Mouse (Mus musculus): ENCODE data around the gene Itpr1. TPM values are rescaled to one million over a fixed set of nuclear protein-coding genes. Genes with fewer than 3 reads are reported as not detected.

Itpr1 gene
- polyA plus RNA-seq, 1 experiment from 2014 or later: 11.4 TPM

DNA sequence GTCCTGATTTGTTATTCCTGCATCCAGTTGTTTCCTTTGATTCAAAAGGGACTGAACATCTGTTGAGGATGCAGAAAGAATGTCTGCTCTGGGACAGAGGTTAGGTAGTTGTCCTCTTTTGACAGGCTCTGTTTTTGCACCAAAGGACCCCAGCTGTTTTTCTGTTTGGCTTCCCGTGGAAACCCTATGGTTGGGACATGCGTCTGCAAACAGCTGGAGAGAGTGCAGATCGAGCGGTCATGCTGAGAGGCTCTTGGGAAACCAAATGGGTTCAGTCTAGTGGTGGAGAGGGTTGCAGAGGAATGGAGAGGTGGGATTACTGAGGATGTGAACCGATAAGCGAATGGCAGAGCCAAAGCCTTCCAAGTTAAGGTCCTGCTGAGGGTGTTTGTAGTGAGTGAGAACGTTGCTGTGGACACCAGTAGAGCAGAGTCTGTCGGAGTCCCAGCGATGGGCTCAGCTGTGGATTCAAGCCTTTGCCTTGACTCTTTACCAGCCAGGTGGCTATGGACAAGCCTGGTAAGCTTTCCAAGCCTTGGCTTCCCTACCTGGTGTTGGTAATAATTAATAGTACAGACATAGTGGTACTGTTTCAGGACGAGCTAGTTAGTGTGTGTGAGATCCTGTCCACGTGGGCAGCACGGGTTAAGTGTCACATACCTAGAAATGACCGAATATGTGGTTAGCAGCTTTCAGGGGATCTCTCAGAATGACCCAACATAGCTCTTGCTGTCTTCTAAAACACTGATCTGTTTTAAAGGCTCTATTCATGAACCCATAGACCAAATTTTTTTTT lies 39.9 kb downstream of the Itpr1 start:
- H3K27me3 ChIP-seq (ENCODE audit: control insufficient read depth, insufficient read depth, low read length): no peaks in the 10 kb centered on the region
- peak; percentile 52; the same call in 1 of the 2 replicates for ATAC-seq (ENCODE audit: insufficient read depth, low FRiP score)
- H3K27ac ChIP-seq (ENCODE audit: low read length): 0 out of 2 replicates have a peak overlapping the region, but pooled peaks have one; percentile 12
- H3K4me3 ChIP-seq (replicated peaks; ENCODE audit: low read length): no peak overlapping the region
- 72% methylated on average over 13 of the region's 13 CpGs for WGBS
- H3K4me2 ChIP-seq (ENCODE audit: low read depth, low read length): no peak overlapping the region
- H3K9me3 ChIP-seq (replicated peaks; ENCODE audit: control insufficient read depth, low read length): no peaks in the 10 kb centered on the region
- no peaks in the 10 kb centered on the region for H3K36me3 ChIP-seq (ENCODE audit: control insufficient read depth, insufficient read depth, low read length)
- peaks cover 24% of the 10 kb centered on the region for H3K4me1 ChIP-seq (ENCODE audit: control insufficient read depth, insufficient read depth, low read length)
- H3K9ac ChIP-seq (ENCODE audit: low read length): no peak overlapping the region

DNA sequence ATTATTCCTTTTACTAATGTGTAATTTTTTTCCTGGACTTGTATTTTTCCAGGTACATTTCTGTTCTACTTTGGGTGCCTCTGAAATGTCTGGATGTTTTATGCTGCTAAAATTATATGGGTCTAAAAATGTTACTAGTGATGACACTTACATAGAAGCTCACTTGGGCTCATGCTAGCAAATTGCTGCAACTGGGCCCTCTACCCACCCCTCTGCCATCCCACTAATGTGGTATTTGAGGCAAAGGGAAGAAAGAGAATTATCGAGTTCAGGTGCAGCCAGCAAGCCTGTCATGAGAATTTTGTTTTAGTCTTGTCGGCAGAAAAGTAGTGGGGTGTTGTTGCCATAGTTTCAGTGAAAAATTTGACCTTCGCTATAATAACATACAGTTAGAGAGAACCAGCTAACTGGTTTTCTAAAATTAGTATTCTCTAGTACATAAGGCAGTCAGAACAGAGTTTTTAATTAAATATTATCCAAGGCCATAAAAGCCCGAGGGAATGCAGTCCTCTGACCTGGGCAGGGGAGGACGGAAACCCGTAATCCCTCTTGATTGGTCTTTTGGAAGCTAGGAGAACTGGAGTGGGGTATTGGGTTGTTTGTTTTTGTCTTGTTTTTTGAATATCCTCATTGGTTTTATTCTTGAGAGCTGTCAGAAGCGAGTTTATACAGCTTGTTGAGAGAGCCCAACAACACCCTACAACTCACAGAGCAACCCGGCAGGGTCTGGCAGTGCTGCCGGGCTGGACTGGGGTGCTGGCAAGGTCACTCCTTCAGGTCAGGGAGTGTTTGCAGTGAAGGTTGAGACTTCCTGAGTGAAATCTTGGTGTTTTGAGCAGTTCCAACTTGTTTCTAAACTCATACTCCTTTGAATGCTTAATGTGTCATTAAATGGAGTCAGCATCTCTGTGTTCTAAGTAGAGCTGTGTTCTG lies 41.5 kb downstream of the Itpr1 start:
- Histone ChIP-seq H3K36me3 (ENCODE audit: control insufficient read depth, insufficient read depth, low read length) (no peaks in the 10 kb centered on the region), H3K4me1 (ENCODE audit: control insufficient read depth, insufficient read depth, low read length) (peaks cover 7% of the 10 kb centered on the region; the same call in 1 of the 2 replicates), H3K27ac (ENCODE audit: low read length) (no peak overlapping the region), H3K27me3 (ENCODE audit: control insufficient read depth, insufficient read depth, low read length) (no peaks in the 10 kb centered on the region), H3K4me2 (ENCODE audit: low read depth, low read length) (no peak overlapping the region), H3K4me3 (replicated peaks; ENCODE audit: low read length) (no peak overlapping the region), H3K9ac (ENCODE audit: low read length) (no peak overlapping the region), H3K9me3 (replicated peaks; ENCODE audit: control insufficient read depth, low read length) (no peaks in the 10 kb centered on the region)
- WGBS: 60% methylated on average over 9 of the region's 9 CpGs
- ATAC-seq (ENCODE audit: insufficient read depth, low FRiP score): no peak

DNA sequence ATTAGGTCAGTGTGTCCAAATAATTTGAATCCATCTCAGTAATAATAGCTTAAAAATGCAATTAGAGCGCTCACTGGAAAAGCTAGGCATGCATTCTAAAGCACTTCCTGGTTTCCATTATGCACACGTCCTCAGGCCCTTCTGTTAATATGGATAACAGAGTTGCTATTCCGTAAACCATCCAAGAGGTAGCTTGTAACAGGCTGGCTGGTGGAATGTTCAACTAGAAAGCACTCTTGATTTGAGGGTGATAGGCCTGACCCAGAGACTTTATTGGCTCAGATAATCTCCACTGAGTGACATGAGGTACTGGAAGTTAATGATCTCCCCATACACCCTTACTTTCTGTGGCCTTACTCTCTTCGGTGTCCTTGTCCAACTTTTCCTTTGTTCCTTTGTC lies 43.0 kb downstream of the Itpr1 start:
- Histone ChIP-seq H3K27ac (ENCODE audit: low read length) (no peak overlapping the region), H3K36me3 (ENCODE audit: control insufficient read depth, insufficient read depth, low read length) (no peaks in the 10 kb centered on the region), H3K9ac (ENCODE audit: low read length) (no peak overlapping the region), H3K9me3 (replicated peaks; ENCODE audit: control insufficient read depth, low read length) (no peaks in the 10 kb centered on the region), H3K4me1 (ENCODE audit: control insufficient read depth, insufficient read depth, low read length) (peaks cover 8% of the 10 kb centered on the region; the same call in 1 of the 2 replicates), H3K4me2 (ENCODE audit: low read depth, low read length) (no peak overlapping the region), H3K4me3 (replicated peaks; ENCODE audit: low read length) (no peak overlapping the region), H3K27me3 (ENCODE audit: control insufficient read depth, insufficient read depth, low read length) (no peaks in the 10 kb centered on the region)
- 68% methylated on average over 4 of the region's 4 CpGs for WGBS
- no peak for ATAC-seq (ENCODE audit: insufficient read depth, low FRiP score)

DNA sequence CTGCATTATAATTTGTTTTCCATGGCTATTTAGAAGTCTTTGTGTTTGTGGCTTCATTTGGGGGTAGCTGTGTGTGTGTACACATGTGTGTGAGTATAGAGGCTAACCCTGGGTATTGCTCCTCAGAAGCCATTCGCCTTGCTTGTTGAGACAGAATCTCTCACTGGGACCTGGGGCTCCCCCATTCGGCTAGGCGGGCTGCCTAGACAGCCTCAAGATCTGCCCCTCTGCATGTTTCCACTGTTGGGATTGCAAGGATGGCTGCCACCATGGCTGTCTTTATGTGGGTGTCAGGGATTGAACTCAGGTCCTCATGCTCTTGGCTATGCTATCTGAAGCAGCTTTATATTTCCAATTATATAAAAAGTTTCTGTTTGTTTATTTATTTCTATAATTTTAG lies 44.3 kb downstream of the Itpr1 start:
- ATAC-seq (ENCODE audit: insufficient read depth, low FRiP score): no peak
- no peaks in the 10 kb centered on the region for H3K27me3 ChIP-seq (ENCODE audit: control insufficient read depth, insufficient read depth, low read length)
- no peaks in the 10 kb centered on the region for H3K36me3 ChIP-seq (ENCODE audit: control insufficient read depth, insufficient read depth, low read length)
- H3K4me3 ChIP-seq (replicated peaks; ENCODE audit: low read length): no peak overlapping the region
- peaks cover 8% of the 10 kb centered on the region; the same call in 1 of the 2 replicates for H3K4me1 ChIP-seq (ENCODE audit: control insufficient read depth, insufficient read depth, low read length)
- WGBS: 86% methylated on average over 3 of the region's 3 CpGs
- no peak overlapping the region for H3K27ac ChIP-seq (ENCODE audit: low read length)
- H3K9me3 ChIP-seq (replicated peaks; ENCODE audit: control insufficient read depth, low read length): no peaks in the 10 kb centered on the region
- no peak overlapping the region for H3K9ac ChIP-seq (ENCODE audit: low read length)
- H3K4me2 ChIP-seq (ENCODE audit: low read depth, low read length): no peak overlapping the region

DNA sequence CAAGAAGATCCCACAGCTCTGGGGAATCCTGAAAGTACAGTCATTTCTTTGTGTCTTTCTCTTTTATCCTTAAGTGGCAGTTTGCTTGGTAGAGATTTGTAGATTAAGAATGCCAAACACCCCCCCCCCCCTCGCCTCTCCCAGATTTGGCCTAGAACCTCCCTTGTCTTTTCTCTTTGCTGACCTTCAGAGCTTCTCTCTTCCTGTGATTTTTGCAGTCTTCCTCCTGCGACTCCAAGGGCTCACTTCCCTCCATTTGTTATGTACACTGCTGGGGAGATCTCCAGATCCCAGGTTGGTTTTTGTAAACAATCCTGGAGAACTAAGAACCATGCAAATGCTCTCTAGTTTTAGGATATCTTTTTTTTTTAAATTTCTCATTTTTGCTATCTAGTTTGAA lies 45.7 kb downstream of the Itpr1 start:
- Histone ChIP-seq H3K36me3 (ENCODE audit: control insufficient read depth, insufficient read depth, low read length) (no peaks in the 10 kb centered on the region), H3K27ac (ENCODE audit: low read length) (no peak overlapping the region), H3K4me3 (replicated peaks; ENCODE audit: low read length) (no peak overlapping the region), H3K4me2 (ENCODE audit: low read depth, low read length) (no peak overlapping the region), H3K27me3 (ENCODE audit: control insufficient read depth, insufficient read depth, low read length) (no peaks in the 10 kb centered on the region), H3K9me3 (replicated peaks; ENCODE audit: control insufficient read depth, low read length) (no peaks in the 10 kb centered on the region), H3K9ac (ENCODE audit: low read length) (no peak overlapping the region), H3K4me1 (ENCODE audit: control insufficient read depth, insufficient read depth, low read length) (peaks cover 8% of the 10 kb centered on the region; the same call in 1 of the 2 replicates)
- WGBS: 42% methylated on average over 2 of the region's 2 CpGs
- ATAC-seq (ENCODE audit: insufficient read depth, low FRiP score): no peak

DNA sequence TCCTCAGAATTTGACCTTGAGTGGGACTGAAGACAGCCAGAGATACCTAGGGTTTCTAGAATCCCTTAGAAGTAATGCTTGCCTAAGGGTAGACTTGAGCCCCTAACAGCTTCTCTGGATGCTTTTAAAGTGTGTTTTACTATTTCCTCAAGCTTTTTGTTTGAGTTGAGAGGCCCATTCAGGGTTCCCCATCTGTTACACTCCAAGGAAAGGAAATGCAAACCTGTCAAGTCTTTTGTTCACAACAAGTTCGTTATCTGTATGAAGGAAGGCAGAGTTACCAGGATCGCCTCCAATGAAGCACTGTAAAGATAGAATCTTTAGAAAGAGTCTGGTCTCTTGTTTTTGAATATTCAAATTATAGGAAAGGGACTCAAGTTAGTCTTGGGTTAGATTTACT lies 46.8 kb downstream of the Itpr1 start:
- 22% methylated on average over 2 of the region's 2 CpGs for WGBS
- Histone ChIP-seq H3K4me3 (replicated peaks; ENCODE audit: low read length) (no peak overlapping the region), H3K27ac (ENCODE audit: low read length) (no peak overlapping the region), H3K4me2 (ENCODE audit: low read depth, low read length) (no peak overlapping the region), H3K9ac (ENCODE audit: low read length) (no peak overlapping the region), H3K4me1 (ENCODE audit: control insufficient read depth, insufficient read depth, low read length) (peaks cover 5% of the 10 kb centered on the region; the same call in 1 of the 2 replicates), H3K27me3 (ENCODE audit: control insufficient read depth, insufficient read depth, low read length) (no peaks in the 10 kb centered on the region), H3K36me3 (ENCODE audit: control insufficient read depth, insufficient read depth, low read length) (no peaks in the 10 kb centered on the region), H3K9me3 (replicated peaks; ENCODE audit: control insufficient read depth, low read length) (no peaks in the 10 kb centered on the region)
- ATAC-seq (ENCODE audit: insufficient read depth, low FRiP score): no peak

DNA sequence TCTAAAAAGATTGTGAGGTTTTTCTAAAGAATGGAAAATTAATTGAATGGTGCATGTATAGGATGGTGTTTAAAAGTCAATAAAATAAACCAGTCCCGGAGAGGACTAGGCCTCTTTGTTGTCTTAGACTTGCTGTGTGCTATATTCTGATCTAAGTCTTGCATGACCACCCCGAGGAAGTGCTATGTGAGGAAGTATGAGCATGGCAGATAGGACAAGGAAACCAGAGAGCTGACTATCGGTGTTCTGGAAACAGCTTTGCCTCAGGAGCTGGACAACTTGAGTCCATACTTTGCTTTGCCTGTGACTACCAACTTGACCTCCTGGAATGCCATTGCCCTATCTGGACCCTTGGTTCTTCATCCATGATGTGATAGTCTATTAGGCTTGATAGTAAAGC lies 48.6 kb downstream of the Itpr1 start:
- Histone ChIP-seq H3K36me3 (ENCODE audit: control insufficient read depth, insufficient read depth, low read length) (no peaks in the 10 kb centered on the region), H3K9me3 (replicated peaks; ENCODE audit: control insufficient read depth, low read length) (no peaks in the 10 kb centered on the region), H3K9ac (ENCODE audit: low read length) (no peak overlapping the region), H3K27ac (ENCODE audit: low read length) (no peak overlapping the region), H3K4me1 (ENCODE audit: control insufficient read depth, insufficient read depth, low read length) (peaks cover 4% of the 10 kb centered on the region; the same call in 1 of the 2 replicates), H3K4me3 (replicated peaks; ENCODE audit: low read length) (no peak overlapping the region), H3K4me2 (ENCODE audit: low read depth, low read length) (no peak overlapping the region), H3K27me3 (ENCODE audit: control insufficient read depth, insufficient read depth, low read length) (no peaks in the 10 kb centered on the region)
- 78% methylated on average over 3 of the region's 3 CpGs for WGBS
- no peak for ATAC-seq (ENCODE audit: insufficient read depth, low FRiP score)

DNA sequence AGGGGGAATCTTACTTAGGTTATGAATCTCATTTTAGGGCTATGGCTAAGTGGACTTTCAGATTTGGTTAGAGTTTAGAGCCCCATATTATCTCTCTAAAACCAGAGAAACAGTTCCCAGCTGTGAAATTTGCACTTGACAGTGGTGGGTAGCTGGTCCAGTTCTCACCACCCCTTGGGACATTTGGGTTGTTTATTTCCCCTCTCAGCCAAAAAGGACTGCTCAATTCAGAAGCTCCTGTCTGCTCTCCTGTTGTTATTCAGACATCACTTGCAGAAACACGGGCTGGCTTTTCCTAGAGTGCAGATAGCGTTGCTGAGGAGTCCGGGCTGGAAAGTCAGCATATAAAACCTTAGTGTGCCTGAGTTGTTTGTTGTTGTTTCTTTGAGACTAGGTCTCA lies 51.3 kb downstream of the Itpr1 start:
- no peak for ATAC-seq (ENCODE audit: insufficient read depth, low FRiP score)
- H3K9me3 ChIP-seq (replicated peaks; ENCODE audit: control insufficient read depth, low read length): no peaks in the 10 kb centered on the region
- peaks cover 4% of the 10 kb centered on the region; the same call in 1 of the 2 replicates for H3K4me1 ChIP-seq (ENCODE audit: control insufficient read depth, insufficient read depth, low read length)
- H3K4me3 ChIP-seq (replicated peaks; ENCODE audit: low read length): no peak overlapping the region
- 83% methylated on average over 3 of the region's 3 CpGs for WGBS
- H3K27ac ChIP-seq (ENCODE audit: low read length): no peak overlapping the region
- no peaks in the 10 kb centered on the region for H3K27me3 ChIP-seq (ENCODE audit: control insufficient read depth, insufficient read depth, low read length)
- H3K36me3 ChIP-seq (ENCODE audit: control insufficient read depth, insufficient read depth, low read length): no peaks in the 10 kb centered on the region
- no peak overlapping the region for H3K4me2 ChIP-seq (ENCODE audit: low read depth, low read length)
- H3K9ac ChIP-seq (ENCODE audit: low read length): no peak overlapping the region

DNA sequence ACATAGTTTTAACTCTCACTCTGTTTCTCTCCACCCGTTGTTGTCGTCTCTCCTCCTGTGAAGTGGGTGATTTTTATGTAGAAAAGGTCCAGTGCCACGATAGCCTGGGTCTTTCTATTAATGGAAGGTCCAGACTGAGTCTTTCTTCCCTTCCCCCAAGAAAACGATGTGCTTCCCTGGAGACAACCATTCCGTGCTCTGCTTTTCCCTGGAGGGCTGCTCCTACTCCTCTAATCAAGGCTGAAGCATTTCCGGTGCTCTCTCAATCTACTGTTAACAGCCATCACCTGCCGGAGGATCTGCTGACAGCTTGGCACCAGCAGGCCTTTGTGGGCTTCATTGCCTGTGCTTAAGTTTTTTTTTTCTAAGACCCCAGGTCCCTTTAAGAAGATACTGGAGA lies 60.6 kb downstream of the Itpr1 start:
- Histone ChIP-seq H3K9me3 (replicated peaks; ENCODE audit: control insufficient read depth, low read length) (no peaks in the 10 kb centered on the region), H3K4me3 (replicated peaks; ENCODE audit: low read length) (no peak overlapping the region), H3K9ac (ENCODE audit: low read length) (no peak overlapping the region), H3K27ac (ENCODE audit: low read length) (no peak overlapping the region), H3K27me3 (ENCODE audit: control insufficient read depth, insufficient read depth, low read length) (no peaks in the 10 kb centered on the region), H3K4me1 (ENCODE audit: control insufficient read depth, insufficient read depth, low read length) (peaks cover 12% of the 10 kb centered on the region), H3K36me3 (ENCODE audit: control insufficient read depth, insufficient read depth, low read length) (no peaks in the 10 kb centered on the region), H3K4me2 (ENCODE audit: low read depth, low read length) (no peak overlapping the region)
- WGBS: 80% methylated on average over 7 of the region's 7 CpGs
- ATAC-seq (ENCODE audit: insufficient read depth, low FRiP score): no peak

Measured in stomach, embryonic 16.5 days (tissue).